ENCODE assay signal across 29 mouse cellular contexts in genomic region chr19:56937911-56938310, GRCm38 (mm10).
"Had no signal": no experiment of that assay in that cellular context is flagged by ENCODE, and none has a peak within 500 bp of the region (broad histone marks: within the 10 kb centered on the region; RNA-seq: fewer than 3 reads in every experiment).

No protein-coding gene starts in this region.

- H3K4me2 ChIP-seq: heart, embryonic 11.5 days; heart, embryonic 13.5 days; heart, embryonic 15.5 days; hindbrain, embryonic 12.5 days; hindbrain, embryonic 14.5 days; intestine, embryonic 15.5 days; kidney, embryonic 15.5 days; limb, embryonic 12.5 days; liver, embryonic 11.5 days; liver, embryonic 13.5 days; liver, embryonic 15.5 days had no signal

- ATAC-seq: hindbrain, embryonic 16.5 days; inflammation-experienced regulatory T-cells, adult 6 months; intestine, embryonic 15.5 days; intestine, postnatal 0 days had no signal

- H3K4me1 ChIP-seq: liver, embryonic 13.5 days; liver, embryonic 15.5 days had no signal

- DNase-seq: gastrocnemius, postnatal 14 days; gastrocnemius, postnatal 36 days; heart, adult 2 months; heart, postnatal 14 days; heart, postnatal 36 days; kidney, adult 18-20 months; kidney, adult 8-10 months; kidney, postnatal 14 days; kidney, postnatal 36 days; layer of hippocampus, adult 9-11 months; layer of hippocampus, postnatal 36 days; liver; liver, embryonic 13.5 days had no signal

- H3K36me3 ChIP-seq: heart, embryonic 13.5 days; heart, embryonic 15.5 days; hindbrain, embryonic 10.5 days; hindbrain, embryonic 12.5 days; intestine, embryonic 15.5 days; limb, embryonic 10.5 days; limb, embryonic 12.5 days; liver, embryonic 13.5 days; liver, embryonic 15.5 days had no signal

- H3K27me3 ChIP-seq: heart, embryonic 13.5 days; heart, embryonic 15.5 days; hindbrain, embryonic 12.5 days; intestine, embryonic 15.5 days; kidney, embryonic 15.5 days; liver, embryonic 13.5 days; liver, embryonic 15.5 days had no signal

- H3K9me3 ChIP-seq: heart, embryonic 13.5 days; heart, embryonic 15.5 days; hindbrain, embryonic 10.5 days; hindbrain, embryonic 12.5 days; intestine, embryonic 15.5 days; kidney, embryonic 15.5 days; limb, embryonic 10.5 days; liver, embryonic 13.5 days; liver, embryonic 15.5 days had no signal

- H3K4me3 ChIP-seq: heart, adult 2 months; heart, embryonic 13.5 days; heart, embryonic 15.5 days; hindbrain, embryonic 10.5 days; hindbrain, embryonic 12.5 days; intestine, embryonic 15.5 days; kidney, embryonic 15.5 days; limb, embryonic 10.5 days; limb, embryonic 12.5 days; liver, embryonic 13.5 days; liver, embryonic 15.5 days had no signal

- H3K27ac ChIP-seq: heart, adult 2 months; heart, embryonic 13.5 days; heart, embryonic 15.5 days; hindbrain, embryonic 10.5 days; hindbrain, embryonic 12.5 days; hindbrain, embryonic 14.5 days; intestine, embryonic 15.5 days; kidney, embryonic 15.5 days; kidney, postnatal 0 days; limb, embryonic 10.5 days; limb, embryonic 12.5 days; liver, embryonic 13.5 days; liver, embryonic 15.5 days had no signal

- H3K9ac ChIP-seq: heart, embryonic 13.5 days; heart, embryonic 15.5 days; hindbrain, embryonic 12.5 days; hindbrain, embryonic 14.5 days; intestine, embryonic 15.5 days; kidney, embryonic 15.5 days; limb, embryonic 12.5 days; liver, embryonic 13.5 days; liver, embryonic 15.5 days had no signal
